Mouse (Mus musculus) right cerebral cortex, adult 2 months (tissue): ENCODE measurements around the gene Cym.

Source experiments
- DNase-seq, 2 experiments: peaks; one replicate each; pipeline ENCODE4 v3.0.0; 2021 to 2022; ENCODE audit warnings: low spot score in 2 of 2

Cym gene

DNA sequence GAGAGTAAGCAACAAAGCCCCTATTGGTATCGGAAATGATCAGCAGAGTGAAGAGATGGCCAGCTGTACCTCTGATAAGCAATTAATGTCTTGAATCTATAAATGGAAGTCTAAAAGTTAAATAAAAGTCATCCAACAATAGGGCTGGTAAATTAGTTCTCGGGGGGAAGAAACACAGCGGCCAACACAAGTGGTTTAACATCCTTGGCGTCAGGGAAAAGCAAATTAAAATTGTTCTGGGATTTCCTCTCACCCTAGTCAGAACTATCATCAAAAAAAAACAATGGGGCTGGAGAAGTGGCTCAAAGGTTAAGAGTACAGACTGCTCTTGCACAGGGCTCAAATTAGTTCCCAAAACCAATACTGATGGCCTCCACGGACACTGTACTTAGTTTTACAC, 4.3 kb upstream of the Cym start:
- no peak for DNase-seq

DNA sequence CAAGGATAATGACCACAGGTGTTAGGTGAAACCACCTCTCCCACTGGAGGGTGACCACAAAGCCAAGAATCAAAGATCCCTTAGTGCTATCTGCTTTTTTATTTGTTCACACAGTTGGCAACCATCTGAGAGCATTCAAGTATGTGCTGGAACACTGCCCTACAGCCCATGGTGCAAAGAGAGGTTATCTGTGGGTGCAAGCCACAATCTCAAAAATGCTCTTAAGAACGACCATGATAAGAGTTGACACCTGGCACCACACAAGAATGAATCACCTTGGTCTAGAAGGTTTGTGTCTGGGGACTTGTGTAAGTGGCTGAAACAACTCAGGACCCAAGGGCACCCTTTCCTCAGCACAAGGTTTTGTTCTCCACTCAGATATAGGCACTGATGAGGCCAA, 1.7 kb upstream of the Cym start:
- DNase-seq = no peak

DNA sequence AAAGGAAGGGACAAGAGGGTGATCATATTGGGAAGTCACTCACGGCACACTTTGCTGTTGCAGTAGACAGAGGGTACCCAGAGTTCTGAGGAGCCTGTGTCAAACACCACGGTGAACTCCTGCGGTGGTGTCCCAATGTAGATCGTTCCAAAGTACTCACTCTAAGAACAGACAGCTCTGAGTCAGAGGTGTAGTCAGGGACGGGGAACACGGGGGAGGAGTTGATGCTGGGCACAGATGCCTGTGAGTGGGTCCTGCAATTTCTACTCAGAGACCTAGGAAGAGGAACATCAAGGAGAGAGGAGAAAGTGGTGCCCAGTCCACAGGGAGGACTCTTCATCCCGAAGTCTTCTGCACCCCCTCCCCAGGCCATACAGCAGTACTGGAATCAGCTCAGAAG, 3.0 kb downstream of the Cym start:
- DNase-seq = peak; percentile 16 to 32

DNA sequence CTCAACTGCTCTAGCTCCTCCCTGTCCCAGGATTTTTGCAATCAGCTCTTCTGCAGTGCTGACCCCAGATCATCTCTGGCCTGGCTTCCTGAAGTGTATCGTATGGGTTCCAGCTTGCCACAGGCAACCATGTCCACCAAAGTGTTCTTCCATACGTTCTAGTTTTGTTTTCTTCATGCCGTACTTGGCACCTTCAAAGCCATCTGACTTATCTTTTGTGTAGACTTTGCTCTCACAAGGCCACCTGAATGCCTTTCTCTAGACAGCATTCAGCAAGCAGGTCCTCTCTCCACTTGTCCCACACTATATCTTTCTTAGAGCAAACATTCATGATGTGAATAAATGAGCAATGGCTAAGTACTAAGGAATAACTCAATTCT, 4.4 kb downstream of the Cym start:
- DNase-seq = no peak

DNA sequence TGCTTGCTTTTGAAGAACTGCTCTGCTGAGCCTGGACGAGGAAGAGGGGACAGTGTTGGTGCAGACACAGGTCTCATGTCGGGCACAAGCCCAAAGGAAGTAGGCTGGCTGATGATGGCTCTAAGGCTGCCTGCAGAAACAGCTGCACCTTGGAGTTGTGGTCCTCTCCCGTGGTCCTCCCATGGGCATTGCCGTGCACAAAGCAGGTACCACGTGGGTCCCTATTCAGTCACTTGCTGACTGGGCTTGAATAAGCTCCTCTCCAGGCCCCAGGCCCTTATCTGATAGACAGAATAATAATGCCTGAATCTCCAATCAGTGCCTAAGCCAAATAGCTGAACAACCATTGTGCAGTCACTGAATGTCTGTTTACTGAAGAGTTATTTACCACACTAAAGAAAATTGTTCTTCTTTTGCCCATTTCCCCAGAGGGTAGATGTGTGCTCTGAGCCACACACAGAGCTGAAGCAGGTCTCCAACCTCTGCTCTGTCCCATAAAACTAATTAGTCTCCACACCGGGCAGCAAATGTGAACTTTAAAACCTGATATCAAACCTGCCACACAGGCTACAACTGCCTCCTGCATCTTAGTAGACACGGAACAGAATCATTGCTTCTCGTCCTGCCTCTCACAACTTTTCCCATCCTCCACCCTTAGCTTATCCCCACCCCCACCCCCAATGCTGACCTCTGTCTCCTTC, 5.0 kb downstream of the Cym start:
- no peak for DNase-seq

DNA sequence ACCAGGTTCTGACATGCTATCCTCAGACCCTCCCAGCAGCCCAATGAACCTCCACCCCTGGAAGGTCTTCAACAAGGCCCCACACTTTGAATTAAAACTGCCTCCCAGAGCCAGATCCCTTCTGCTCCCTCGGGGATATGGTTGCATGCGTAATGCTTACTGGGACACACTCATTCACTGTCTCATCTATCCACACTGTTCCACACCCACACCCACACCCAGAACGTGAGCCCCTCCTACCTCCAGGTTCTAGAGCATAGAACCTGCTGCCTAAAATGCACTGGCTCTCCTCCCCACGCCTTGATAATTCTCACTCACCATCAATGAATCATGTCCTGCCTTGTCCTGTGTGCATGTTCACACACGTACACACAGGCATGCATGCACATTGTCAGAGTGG, 6.9 kb downstream of the Cym start:
- DNase-seq = no peak

DNA sequence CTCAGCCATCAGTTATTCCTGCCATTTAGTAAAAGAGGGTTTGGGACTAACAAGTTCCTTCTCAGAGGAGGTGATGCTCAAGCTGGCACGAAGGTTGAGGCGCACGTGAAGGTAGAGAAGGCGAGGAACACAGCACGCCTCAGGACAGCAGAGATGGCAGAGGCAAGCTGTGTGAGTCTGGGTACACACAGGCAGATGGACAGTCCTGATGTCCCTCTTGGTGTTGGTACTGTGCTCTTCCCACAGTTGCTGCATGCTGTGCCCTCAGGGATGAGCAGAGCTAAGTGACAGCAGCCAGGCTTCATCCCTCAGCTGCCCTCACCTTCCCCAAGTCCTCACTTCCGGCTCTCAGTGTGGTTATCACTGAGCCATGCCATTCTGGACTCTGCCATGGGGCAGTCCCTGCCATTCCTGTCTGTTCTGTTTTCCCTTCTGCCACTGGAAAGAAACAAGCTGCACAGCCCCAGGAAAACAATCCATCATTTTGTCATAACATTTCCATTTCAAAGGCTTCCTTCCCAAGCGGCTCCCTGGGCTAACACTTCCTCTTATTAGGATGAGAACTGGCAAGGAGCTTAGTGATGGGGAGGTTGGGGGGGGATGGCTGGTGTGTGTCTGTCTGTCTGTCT, 13.8 kb downstream of the Cym start:
- DNase-seq = no peak

DNA sequence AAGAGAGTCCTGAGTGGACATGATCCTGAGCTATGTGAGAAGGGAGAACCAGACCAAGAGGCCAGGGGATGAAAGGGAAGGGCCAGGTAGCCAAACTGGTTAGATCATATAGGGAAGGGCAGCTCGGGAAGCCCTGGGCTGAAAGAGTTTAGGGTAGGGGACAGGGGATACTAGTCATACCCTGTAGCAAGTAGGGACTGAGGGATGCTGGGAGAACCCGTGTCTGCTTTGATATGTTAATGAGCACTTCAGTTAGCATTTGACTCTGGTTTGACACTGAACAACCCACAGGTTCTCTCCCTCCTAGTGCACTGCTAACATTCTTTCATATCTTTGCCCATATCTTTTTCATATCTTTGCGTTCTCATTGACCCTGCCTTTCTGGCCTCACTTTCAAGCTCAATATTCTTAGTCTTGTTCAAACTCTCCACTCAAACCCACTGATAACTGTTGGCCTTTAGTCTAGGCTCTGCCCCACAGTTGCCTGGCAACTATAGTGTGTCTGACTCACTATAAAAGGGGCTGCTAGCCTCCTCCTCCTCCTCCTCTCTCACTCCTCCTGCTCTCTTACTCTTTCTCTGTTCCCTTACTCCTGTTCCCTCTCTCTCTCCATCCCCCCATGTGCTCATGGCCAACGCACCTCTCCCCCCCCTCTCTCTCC, 14.9 kb downstream of the Cym start:
- no peak for DNase-seq

DNA sequence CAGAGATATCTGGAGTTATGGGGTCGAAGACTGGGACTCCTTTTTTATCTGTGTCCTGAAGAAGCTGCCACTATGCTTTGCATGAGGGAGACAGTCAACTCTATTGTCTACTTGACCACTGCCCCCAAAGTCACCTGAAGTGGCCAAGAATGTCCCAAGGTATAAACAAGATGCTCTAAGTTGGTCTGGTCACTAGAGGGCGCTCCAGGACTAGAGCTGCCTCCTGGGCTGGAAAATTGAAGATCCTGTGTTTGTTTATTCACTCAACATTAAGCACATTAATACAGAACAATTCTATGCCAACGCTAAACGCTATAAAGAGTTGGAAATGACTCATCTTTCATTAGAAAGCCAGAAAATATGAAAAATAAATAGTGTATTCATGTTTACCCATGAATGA, 15.5 kb downstream of the Cym start:
- DNase-seq = peak; percentile 80 to 88

DNA sequence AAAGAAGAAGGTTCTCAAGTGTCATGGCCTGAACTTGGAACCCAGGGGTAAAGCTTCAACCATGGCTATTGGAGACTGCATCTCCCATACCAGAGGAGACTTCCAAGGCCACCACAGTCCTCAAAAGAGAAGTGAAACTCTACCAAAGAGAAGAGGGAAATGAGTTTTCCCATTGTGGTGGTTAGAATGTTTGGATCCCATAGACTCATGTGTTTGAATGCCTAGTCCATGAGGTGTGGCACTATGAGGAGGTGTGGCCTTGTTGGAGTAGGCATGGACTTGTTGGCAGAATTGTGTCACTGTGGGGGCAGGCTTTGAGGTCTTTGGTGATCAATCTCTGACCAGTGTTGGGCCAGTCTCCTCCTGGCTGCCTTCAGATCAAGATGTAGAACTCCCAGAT, 16.4 kb downstream of the Cym start:
- no peak for DNase-seq

DNA sequence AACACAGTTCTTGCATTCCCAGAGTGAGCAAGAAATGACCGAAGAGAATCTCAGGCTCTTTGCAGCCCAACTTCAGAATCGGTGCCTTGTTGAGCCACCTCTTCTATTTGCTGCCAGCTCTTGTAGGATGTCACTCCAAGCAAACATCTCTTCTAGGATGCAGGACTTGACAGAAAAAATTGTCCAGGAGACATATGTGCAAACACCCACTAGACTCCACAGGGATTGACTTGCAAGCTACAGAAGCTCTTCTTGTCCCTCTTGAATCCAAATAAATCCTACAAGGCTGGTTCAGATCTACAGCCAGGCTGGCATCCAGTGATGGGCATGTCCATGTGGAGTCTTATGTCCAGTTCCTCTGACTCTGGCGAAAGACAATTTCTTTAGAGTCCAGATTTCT, 17.1 kb downstream of the Cym start:
- no peak for DNase-seq

DNA sequence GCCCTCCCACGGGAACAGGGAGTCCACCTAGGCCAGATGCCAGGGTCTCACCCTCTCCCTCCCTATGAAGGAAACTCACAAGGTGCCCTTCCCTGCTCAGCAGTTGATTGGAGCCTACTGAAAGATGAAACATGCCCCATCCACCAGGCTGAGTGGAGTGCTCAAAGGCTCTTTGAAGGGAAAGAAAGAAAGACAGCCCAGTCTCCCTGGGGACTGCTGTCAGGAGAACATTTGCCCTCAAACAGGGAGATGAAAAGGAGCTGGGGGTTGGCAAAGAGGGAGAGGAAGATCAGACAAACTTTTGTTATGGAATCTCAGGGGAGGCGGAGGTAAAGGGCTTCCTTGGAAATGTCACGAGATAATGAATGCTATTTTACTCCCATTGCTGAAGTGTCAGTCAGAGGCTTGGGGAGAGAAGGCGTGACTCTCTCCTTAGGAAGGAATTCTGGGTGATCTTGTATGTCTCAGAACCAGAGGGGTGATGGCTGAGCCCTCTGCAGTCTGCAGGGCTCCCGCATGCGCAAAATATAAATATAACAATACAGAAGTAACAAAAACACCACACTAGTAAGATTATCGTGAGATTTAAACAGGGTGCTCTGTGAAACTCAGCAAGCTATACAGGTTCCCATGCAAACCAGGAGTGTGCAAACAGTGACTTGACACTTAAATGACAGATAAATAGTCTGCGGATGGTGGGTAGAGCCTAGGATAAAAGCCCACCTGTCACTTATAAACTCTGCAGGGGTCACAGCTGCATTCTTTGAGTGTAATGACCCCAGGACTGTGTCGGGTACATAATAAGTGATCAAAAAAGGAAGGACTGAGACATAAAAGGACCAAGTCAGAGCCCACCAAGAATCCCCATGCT, 20.0 kb downstream of the Cym start:
- no peak for DNase-seq

DNA sequence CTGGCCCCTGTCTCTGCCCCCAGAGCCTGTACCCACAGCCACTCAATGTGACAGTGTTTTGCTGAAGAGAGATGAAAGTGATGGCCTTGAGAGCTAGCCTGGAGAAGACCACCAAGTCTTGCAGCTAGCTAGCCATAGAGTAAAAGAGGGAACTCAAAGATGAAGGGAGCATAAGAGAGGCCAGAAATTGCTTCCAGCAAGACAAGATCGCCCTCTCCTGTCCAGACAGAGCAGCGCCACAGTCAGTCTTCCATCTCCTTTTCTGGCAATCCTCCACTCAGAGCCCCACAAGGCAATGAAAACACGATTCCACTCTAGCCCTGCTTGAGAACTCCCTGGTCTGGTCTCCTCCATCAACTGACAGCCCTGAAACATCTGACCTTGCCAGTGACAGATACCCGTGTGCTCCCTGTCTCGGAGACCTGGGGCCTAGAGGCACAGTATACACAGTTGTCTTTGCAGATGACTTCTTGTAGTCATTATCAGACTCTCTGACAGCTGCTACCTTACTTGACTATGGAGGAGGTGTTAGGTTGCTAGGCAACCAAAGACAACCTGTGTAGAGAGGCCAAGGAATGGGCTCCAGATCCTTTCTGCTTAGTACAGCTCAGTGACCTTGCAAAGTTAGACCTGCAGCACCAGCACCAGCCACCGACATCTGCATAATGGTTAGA, 33.2 kb downstream of the Cym start:
- DNase-seq = peak; percentile 79 to 84

DNA sequence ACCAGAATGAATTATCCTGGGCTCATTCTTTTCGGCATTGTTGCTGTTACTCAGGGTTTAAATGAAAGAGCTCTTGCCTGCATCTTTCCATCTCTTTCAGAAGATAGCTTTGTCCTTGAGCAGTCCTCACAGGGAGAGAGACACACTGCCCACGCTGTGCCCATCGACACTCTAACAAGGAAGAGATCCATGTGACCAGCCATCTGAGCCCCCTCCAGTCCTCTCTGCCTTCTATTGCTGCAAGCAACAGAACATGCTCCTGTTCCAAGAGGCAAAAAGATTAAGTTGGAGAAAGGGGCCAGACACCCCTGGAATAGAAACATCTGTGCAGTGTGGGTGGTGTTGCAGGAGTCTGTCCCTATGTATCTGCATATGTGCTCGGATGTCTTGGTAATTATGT, 34.5 kb downstream of the Cym start:
- no peak for DNase-seq

DNA sequence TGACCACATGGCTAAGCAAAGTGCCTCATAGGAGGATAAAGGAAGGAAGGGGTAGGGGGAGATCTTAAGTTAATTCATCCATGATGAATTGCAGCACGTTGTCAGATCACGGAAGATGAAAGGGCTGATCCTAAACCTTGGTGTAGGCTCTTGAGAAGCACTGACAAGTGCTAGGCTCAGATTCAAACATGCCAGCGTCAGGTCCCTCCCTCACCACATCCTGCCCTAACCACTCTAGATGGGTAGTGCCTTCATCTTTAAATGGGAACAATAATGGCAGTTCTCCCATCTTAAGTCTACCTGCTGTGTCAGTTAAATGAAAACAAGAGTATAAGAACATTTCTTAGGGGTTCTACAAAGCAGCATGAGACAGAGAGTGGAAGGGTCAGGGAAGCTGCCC, 35.9 kb downstream of the Cym start:
- no peak for DNase-seq

DNA sequence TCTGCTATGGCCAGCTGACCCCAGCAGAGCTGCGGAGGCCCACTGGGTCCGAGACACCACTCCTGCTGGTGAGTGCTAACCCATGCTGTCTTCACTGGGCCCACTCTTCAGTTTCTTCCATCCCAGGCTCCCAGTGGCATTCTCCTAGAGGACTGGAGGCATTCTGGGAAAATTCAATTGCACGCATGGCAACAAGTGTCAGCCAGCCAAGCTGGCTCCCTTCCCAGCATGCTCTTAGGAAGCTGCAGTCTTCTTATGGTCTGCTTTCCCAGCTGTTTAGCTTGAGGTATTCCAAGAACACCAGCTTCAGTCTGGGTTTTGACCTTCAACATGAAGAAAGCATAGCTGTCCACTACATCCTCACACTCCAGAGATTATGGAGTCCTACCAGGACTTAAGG, 38.4 kb downstream of the Cym start:
- DNase-seq = no peak

DNA sequence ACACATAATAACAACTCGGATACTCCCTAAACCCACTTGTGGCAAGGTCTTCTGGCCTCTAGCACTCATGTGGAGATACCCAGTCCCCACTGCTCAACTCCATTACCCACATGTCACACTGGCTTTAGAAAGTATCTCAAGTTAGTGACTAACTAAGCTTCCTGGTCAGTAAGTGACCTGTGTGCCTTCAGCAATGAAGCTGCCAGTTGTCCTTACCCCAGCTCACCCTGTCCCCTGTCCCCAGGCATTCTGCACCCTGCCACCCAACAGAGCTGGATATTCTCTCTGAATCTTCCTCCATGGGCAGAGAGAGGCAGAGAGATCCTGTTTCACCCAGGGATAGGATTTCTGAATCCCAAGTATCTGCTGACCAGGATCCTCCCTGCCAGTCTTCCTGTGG, 38.8 kb downstream of the Cym start, which contains the start of gene Kcna10:
Gene Kcna10, plus strand, starts transcription at position 301 of the 400 bp plus-strand sequence.
- DNase-seq = no peak

DNA sequence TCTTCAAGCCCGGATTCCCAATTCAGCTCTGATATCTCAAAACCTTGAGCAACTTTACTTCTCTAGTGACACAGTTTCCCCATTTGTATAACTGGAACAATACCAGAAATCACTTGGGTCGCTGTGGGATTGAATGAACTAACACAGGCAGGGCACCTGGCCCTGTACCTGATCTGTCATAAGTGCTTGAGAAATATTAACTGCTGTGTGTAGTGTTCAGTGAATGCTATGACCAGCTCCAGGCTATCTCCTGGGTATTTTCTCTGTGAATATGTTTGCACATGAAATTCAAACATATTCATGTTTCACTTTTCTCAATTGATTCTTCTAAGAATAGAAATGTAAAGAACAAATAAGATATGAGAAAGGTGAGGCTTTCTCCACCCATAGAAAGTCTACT, 40.7 kb downstream of the Cym start:
- no peak for DNase-seq

DNA sequence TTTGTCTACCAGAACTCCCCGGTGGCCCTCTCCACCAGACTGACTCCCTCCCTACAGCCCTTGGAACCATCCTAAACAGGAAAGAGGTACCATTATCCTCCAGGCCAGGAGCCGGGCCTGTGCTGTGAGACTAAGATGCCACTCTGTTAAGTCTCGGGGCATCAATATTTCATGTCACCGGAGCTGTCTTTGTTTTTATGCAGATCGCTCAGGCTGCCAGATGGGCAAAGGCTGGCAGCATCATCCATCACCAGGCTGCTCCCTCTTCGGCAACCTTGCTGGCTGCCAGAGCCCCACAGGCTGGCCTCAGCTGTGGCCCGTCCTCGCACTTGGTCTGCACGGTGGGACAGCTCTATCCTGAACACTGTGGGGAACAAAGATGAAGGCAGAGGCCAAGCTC, 45.0 kb downstream of the Cym start:
- DNase-seq = no peak

DNA sequence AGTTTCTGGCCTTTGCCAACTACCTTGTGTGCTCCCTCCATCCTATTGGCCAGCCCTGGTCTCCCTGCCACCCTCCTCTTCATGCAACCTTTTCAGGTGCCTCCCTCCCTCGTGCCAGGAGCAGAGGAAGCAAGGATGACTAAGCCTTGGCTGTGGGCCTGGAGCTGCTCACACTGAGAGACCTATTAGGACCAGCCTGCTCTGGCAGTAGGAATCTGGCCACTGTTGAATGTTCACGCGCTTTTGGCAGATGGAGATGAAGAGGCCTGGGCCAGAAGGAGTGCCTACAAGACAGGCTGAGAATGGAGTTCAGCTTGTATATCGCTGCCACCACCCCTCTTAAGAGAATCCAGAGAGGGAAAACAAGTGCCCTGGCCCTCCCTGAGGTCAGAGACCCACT, 46.0 kb downstream of the Cym start:
- DNase-seq = no peak

DNA sequence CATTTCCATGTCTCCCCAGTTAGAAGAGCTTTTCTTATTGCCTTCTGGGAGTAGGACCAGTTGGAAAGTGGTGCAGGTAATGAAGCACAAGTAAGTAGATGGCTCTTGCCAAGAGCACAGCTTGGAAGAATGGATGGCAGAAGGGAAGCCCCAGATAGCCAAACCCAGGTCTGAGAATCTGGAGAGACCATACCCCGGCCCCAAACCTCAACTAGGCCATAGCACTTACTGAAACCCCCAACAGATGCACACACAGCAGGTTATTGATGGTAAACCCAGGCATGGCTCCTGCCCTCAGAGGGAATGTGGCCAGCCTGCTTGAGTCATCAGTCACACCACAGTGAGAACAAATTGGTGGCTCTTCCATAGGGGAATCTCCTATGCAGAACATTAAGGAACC, 49.0 kb downstream of the Cym start:
- no peak for DNase-seq

DNA sequence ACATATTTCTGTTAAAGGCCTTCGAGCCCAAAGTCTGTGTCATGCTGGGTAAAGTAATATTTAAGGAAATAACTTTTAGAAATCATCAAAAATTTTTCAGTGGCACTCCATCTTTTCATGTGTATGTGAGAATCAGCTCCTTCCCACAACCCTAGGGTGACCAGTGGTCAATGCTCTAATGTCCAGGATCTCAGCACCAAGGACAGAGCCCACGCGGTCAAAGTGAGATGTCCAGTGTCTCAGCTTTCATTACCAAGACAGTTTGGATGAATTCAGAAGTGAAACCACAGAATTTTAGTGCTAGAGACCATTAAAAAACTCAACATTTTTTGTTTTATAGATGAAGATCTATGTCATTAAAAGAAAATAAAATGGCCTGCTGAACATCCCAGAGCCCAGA, 49.6 kb downstream of the Cym start:
- DNase-seq = no peak
